Mouse (Mus musculus): ENCODE measurements around the gene Zfp239.
"Not testable (repeated sequence)": the region's sequence is repeated elsewhere in the genome, so short reads cannot be mapped to it uniquely, and the experiment has no call there.

Gene Zfp239

GRCm38 (mm10) chr6:117861848-117862247, at the start of gene Zfp239:
Gene Zfp239, plus strand, starts transcription at chr6:117862100.
- DNase-seq (ENCODE audit: low spot score in 2 of 2) = no peak

GRCm38 (mm10) chr6:117814681-117815080, 47.2 kb upstream of the Zfp239 start:
- DNase-seq (ENCODE audit: low spot score in 2 of 2) = no peak

DNA sequence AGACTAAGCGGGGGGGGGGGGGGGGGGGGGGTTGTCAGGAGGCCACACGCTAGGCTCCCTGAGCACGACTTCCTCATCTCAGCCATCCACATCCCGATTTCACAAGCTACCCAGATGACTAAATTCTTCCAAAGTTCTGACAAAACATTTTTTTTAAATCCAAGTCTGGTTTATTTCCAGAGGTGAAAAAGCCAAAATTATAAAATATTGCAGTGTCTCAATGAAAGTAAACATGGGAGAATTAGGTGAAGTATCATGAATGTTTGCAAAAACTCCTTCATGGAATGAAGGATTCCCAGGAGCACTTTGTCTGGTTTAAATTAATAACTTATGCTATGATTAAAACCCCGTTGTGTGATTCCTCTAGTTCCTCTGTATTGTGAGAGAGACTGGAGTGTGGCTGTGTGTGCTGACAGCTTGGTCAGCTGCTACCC, 44.8 kb upstream of the Zfp239 start:
- DNase-seq (ENCODE audit: low spot score in 2 of 2) = no peak

DNA sequence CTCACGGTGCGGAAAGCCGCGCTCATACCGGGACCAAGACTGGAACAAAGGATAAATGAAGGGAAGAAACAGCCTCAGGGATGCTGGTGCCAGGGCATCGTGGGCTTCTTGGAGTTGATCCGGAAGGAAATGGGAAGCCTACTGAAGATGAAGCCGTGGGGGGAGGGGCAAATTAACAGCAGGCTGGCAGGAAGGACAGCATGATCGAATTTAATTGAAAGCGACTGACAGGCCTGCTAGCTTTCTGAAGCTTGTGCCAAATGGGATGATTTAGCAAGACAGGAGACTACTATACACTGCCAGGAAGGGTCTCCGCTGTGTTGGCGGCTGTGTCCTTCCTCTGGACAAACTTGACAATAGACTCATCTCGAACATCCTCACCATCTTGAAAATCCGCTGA, 41.6 kb upstream of the Zfp239 start:
- DNase-seq (ENCODE audit: low spot score in 2 of 2) = no peak

- DNase-seq (ENCODE audit: low spot score in 2 of 2) = peak; percentile 51 to 58
Measured at GRCm38 (mm10) chr6:117825369-117825768, 36.5 kb upstream of the Zfp239 start.

DNA sequence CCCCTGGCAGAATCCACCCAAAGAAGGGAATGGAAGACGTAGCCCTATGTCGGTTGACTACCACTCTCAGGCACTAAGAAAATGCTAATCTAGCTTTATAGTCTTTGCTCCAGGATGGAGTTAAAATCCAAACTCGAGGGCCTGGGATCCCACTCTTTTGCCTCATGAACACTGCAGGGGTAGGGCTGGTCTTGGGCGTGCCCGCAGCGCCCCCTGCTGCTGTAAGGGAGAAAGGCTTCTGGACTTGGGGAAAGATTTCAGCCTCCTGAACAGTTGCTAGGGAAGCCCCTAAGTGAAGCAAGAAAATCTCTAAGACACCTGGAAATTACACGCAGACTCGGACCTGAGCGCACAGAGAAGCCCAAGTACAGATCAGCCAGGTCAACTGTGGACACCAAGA, 33.6 kb upstream of the Zfp239 start:
- DNase-seq (ENCODE audit: low spot score in 2 of 2) = peak; percentile 43 to 52

- DNase-seq (ENCODE audit: low spot score in 2 of 2) = peak; percentile 83 to 91
Measured at GRCm38 (mm10) chr6:117840686-117841510, 21.0 kb upstream of the Zfp239 start, which contains the start of gene Zfp637. Gene Zfp637, plus strand, starts transcription at chr6:117841180.

GRCm38 (mm10) chr6:117841511-117841955, 20.4 kb upstream of the Zfp239 start:
- DNase-seq (ENCODE audit: low spot score in 2 of 2) = no peak

- DNase-seq (ENCODE audit: low spot score in 2 of 2) = no peak
Measured at GRCm38 (mm10) chr6:117844597-117844996, 17.3 kb upstream of the Zfp239 start.

DNA sequence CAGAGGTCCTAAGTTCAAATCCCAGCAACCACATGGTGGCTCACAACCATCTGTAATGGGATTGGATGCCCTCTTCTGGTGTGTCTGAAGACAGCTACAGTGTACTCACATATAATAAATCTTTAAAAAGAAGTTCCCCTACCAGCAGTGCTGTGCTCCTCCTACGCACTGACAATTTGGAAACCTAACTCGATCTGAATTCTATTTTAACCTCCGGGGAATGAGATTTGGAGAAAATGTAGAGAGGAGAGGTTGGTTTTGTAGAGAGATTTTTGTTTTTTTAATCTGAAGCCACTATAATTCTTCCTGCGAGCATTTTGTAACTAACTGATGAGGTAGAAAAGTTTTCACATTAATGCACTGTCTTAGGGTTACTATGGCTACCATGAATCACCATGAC, 15.2 kb upstream of the Zfp239 start:
- not testable (repeated sequence) for DNase-seq (ENCODE audit: low spot score in 2 of 2)

- DNase-seq (ENCODE audit: low spot score in 2 of 2) = no peak
Measured at GRCm38 (mm10) chr6:117847772-117848171, 14.1 kb upstream of the Zfp239 start.

- DNase-seq (ENCODE audit: low spot score in 2 of 2) = no peak
Measured at GRCm38 (mm10) chr6:117848577-117848976, 13.3 kb upstream of the Zfp239 start.

- DNase-seq (ENCODE audit: low spot score in 2 of 2) = no peak
Measured at GRCm38 (mm10) chr6:117851747-117852146, 10.2 kb upstream of the Zfp239 start.

DNA sequence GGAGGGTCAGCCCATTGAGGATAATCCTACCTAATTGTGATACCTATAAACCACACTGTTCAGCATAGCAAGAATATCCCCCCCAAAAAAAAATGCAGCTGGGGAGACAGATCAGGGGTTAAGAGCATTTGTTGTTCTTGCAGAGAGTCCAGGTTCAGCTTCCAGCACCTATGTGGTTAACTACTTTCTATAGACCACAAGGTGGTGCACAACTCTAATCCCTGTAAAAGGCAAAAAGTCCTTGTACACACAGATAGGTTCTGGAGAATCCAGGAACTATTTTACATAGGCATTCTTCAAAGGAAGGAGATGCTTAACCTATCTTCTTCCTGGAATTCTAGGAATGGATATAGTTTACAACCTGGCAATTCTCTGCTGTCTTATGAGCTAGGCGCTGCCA, 3.9 kb upstream of the Zfp239 start:
- no peak for DNase-seq (ENCODE audit: low spot score in 2 of 2)

DNA sequence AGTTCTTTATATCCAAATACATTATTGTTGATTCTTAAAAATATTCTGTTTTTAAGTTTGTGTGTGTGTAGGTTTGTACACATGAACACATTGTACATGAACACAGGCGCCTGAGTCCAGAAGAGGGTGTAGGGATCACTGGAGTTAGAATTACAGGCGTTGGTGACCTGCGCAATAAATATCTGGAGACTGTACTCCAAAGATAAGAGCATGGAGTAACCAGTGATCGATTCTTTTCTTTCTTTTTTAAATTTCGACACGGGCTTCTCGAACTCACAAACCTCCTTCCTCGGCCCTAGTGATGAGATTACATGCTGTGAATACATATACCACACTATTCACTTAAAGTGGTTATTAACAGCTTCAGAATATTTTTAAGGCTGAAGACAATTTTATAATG, 565 bp downstream of the Zfp239 start:
- no peak for DNase-seq (ENCODE audit: low spot score in 2 of 2)

DNA sequence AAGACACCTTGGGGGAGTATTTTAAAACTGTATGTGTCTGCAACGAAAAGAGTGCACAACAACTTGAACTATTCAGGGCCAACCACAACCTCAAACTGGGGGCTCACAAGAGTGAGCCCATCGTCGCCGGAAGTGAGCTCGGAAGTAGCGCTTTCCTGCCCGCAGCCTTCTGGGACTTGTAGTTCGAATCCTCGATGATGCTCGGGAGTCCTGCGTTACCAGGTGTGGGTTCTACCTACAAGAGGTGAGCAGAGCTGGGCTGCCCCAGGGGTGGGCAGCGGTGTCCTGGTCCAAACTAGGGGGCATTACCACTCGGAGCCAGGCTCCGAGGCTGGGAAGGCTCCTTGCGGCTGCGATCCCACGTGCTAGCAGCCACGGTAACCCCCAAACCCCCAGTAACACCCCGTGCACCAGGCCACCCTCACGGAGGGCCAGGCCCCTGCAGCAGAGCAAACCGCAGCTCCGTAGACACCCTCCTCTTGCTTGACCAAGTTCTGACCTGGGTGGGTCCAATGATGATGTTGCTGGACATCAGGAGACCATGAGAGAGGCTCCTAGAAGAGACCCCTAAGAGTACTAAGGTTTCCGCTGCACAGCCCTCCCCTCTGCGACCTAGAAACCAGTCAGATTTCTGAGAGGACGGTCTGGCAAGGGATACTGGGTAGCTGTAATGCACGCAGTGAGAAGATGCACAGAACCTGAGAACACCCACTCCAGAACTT, 1.2 kb downstream of the Zfp239 start:
- DNase-seq (ENCODE audit: low spot score in 2 of 2) = peak in 1 of 2 experiments; percentile 25

DNA sequence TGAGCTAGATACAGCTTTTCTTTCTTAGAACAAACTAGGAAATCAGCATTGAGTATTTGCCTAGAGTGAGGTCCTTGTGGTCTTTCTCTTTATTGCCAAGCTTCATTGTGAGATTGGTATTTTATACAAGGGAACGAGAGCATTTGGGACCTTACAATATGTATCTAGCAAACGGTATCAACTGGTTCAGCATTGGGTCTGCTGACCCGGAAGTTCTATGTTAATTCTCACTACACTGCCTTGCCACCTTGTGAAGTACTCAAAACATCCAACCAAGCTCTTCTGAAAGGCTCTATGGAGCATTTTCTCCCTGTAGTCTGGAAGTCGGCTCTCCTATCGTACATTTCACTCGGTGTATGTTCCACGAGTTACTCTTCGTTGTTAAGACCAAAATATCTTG, 1.9 kb downstream of the Zfp239 start:
- no peak for DNase-seq (ENCODE audit: low spot score in 2 of 2)

DNA sequence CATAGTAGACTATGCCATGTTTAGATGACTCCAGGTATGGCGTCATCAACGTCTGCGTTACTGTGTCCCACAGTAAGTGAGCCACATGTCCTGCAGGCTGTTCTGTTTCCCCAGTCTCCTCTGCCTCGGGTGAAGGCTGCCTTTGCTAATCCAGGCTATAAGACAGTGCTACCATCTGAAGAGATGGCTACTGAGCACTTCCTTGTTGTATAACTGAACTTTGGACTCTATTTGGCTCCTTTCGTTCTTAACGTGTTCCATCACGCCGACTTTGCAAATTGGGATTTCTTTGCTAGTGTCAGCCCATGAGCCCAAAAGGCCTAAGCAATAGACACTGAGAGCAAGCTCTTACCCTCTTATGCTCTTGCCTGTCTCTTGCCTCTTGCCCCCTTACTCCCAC, 6.3 kb downstream of the Zfp239 start:
- DNase-seq (ENCODE audit: low spot score in 2 of 2) = no peak

GRCm38 (mm10) chr6:117871034-117871433, 9.1 kb downstream of the Zfp239 start:
- no peak for DNase-seq (ENCODE audit: low spot score in 2 of 2)

DNA sequence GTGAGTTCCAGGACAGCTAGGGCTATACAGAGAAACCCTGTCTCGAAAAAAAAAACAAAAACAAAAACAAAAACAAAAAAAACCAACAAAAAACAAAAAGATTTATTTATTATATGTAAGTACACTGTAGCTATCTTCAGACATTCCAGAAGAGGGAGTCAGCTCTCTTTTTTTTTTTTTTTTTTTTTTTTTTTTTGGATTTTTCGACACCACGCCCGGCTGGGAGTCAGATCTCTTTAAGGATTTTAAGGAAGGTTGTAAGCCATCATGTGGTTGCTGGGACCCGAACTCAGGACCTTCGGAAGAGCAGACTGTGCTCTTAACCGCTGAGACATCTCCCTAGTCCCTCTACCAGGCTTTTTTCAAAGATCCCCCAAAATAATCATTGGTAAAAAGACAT, 11.6 kb downstream of the Zfp239 start:
- DNase-seq (ENCODE audit: low spot score in 2 of 2) = not testable (repeated sequence)

GRCm38 (mm10) chr6:117874621-117875281, 12.9 kb downstream of the Zfp239 start:
- DNase-seq (ENCODE audit: low spot score in 2 of 2) = no peak

- DNase-seq (ENCODE audit: low spot score in 2 of 2) = peak in 1 of 2 experiments; percentile 90
Measured at GRCm38 (mm10) chr6:117878700-117879407, 17.0 kb downstream of the Zfp239 start.
